Mouse (Mus musculus) 3134 (cell line): ENCODE results near the gene AV320801.
"Not testable (repeated sequence)": the region's sequence is repeated elsewhere in the genome, so short reads cannot be mapped to it uniquely, and the experiment has no call there.

Experiments used
- DNase-seq: peaks from one replicate; pipeline ENCODE4 v3.0.0-alpha.2; 2011; ENCODE audit warnings: low spot score; ENCODE audit not compliant: insufficient read length; ENCODE audit errors: extremely low read depth

AV320801 gene

GRCm38 (mm10) chrX:135494288-135494687, at the start of gene AV320801:
Gene AV320801 (plus strand): TSS chrX:135494588.
- not testable (repeated sequence) for DNase-seq

DNA sequence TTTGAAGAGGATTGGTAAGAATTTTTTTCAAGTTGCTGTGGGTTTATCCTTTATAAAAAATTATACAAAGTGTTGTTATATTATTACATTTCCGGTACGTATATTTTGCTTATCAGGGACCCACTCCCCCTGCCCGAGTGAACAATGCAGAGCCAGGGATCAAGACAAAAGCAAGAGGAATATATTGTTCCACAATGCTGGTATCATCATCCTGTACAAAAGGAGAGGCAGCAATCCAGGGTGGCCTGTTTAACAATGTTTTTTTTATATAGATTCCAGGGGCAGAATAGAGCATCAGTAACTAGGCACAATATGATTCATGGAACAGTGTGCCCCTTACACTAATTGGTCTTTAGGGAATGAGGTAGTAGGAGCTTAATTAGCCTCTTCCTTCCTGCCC, 30.2 kb upstream of the AV320801 start:
- not testable (repeated sequence) for DNase-seq

GRCm38 (mm10) chrX:135481902-135482301, 12.5 kb upstream of the AV320801 start:
- DNase-seq, result not testable (repeated sequence)

DNA sequence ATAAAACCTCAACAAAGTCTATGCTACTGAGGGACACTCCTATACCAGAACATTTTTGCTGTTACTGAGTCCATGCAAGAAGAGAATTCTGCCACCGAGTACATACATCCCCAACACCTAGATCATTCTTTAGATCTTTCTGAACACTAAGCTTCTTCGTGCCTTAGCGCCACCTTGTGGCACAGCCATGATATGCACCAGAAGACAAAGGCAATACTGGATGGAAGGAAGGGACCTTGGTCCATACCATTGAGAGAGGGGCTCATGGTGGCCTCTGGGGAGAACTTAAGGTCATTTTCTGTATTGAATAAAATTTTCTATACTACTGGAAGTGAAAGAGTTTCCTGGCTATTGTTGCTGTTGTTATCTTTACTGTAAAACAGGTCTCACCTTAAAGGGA, 11.2 kb upstream of the AV320801 start:
- not testable (repeated sequence) for DNase-seq
